Mouse (Mus musculus): Measurements from ENCODE around the gene Efr3b. TPM values are rescaled to one million over a fixed set of nuclear protein-coding genes. Genes with fewer than 3 reads are reported as not detected.

The Efr3b gene
- total and polyA plus RNA-seq, 3 experiments = 1.9 to 9.9 (median 3.1) TPM

Other genes starting within 250 kb of the Efr3b start
- 10 to 100 TPM; 36.7 to 42.4 TPM for gene Dnmt3a, start 232.9 kb downstream of the Efr3b start, total RNA-seq (2021)
- gene Dnmt3a, start 232.9 kb downstream of the Efr3b start, polyA plus RNA-seq (2012; rRNA removed) = 9.7 and 10.2 TPM in 2 replicates
- gene Pomc, start 84.0 kb downstream of the Efr3b start, total RNA-seq (2021) = 1 to 10 TPM in 1 of 2 experiments, under 1 TPM in 1; 0.49 to 1.4 TPM
- gene Pomc, start 84.0 kb downstream of the Efr3b start, polyA plus RNA-seq (2012; rRNA removed) = 0.27 and 0.44 TPM in 2 replicates
- 1 to 10 TPM; 3.4 to 6.4 TPM for gene Dnajc27, start 43.7 kb upstream of the Efr3b start, total RNA-seq (2021)
- gene Dnajc27, start 43.7 kb upstream of the Efr3b start, polyA plus RNA-seq (2012; rRNA removed) = 3.5 and 3.9 TPM in 2 replicates
- 10 to 100 TPM; 43.3 to 94.2 TPM for gene Adcy3, start 94.2 kb upstream of the Efr3b start, total RNA-seq (2021)
- gene Adcy3, start 94.2 kb upstream of the Efr3b start, polyA plus RNA-seq (2012; rRNA removed) = 25.1 and 25.5 TPM in 2 replicates
- 1 to 10 TPM; 8.2 to 8.3 TPM for gene Ptrhd1, start 195.1 kb upstream of the Efr3b start, total RNA-seq (2021)
- gene Ptrhd1, start 195.1 kb upstream of the Efr3b start, polyA plus RNA-seq (2012; rRNA removed) = 7.7 and 7.8 TPM in 2 replicates
- gene Cenpo, start 195.4 kb upstream of the Efr3b start, total RNA-seq (2021) = 1 to 10 TPM; 6.5 to 7.8 TPM
- gene Cenpo, start 195.4 kb upstream of the Efr3b start, polyA plus RNA-seq (2012; rRNA removed) = 10.2 and 13.7 TPM in 2 replicates

All from adrenal gland, adult 2 months (tissue).